Mouse (Mus musculus) cerebellum, adult 11 months (tissue): ENCODE data around the gene Tpd52l1.
"Not testable (repeated sequence)": the region's sequence is repeated elsewhere in the genome, so short reads cannot be mapped to it uniquely, and the experiment has no call there.

Source experiments
- DNase-seq: peaks from one replicate; pipeline ENCODE4 v3.0.0; 2022

Tpd52l1 gene

GRCm38 (mm10) chr10:31445291-31446124, at the start of gene Tpd52l1:
TSS of gene Tpd52l1 (minus strand) at chr10:31445958.
- DNase-seq, result peak; percentile 52

GRCm38 (mm10) chr10:31494296-31494695, 48.5 kb upstream of the Tpd52l1 start:
- DNase-seq, result no peak

DNA sequence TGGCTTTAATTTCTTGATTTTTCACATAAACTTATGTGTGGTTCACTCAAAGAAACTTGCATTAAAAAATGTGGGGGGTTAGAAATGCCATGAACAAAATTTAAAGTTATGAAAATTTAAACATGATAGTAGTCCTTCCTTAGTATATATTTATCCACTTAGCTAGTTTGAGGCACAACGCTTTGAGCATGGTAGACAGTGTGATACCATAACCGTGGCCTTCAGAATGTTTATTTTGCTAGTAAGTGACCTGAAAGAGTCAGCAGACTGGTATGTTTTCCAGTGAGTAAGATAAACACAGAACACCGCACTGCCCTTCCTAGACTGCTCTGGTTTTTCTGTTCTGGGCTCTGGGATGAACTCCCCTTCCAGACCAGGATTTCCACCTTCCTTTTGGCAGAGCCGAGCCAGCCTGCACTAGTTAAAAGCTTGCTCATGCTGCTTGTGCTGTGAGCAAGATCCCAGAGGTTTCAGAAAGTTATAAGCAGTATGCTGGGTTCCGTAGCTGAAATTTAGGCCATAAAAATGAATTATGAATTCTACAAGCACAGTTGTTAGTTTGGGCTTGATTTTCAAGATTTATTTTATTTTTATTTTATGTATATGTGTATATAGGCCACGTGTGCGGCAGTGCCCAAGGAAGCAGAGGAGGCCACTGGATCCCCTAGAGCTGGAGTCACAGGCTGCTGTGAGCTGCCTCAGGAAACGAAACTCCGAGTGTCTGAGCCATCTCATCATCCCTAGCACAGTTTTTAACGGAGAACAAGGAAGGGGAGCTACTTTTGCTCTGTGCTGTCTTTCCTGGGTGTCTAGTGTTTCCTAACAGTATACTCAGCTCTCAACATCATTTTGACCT, 21.5 kb upstream of the Tpd52l1 start:
- DNase-seq, result no peak

DNA sequence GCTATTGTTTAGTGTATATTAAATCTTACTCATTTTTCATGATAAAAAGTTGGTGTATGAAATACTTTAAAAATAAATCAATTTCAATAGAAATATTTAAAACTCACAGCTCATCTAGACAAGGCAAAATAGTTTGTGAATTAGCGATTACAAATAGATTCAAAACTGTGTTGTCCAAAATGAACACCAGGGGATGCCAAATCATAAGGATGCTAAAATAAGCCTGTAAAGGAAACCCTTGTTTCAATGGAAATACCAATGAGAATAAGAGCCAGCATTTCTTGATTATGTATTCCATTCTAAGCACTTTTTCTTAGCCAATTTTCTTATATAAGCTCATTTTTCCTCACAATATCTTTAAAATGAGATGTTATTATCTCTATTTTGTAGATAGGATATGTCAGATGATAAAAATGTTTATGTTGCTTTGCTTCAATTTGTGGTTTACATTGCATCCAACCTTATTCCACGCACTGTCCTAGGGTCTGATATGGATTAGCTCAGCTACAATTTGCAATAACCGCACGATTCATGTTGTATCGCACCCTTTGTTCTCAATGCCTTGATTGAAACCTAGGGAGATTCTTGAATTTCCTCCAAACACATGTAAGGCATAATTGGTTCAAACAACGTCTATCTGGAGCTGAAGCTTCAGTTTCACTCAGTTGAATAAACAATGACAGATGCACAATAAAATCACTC, 20.2 kb upstream of the Tpd52l1 start:
- DNase-seq, result no peak

GRCm38 (mm10) chr10:31465424-31465823, 19.7 kb upstream of the Tpd52l1 start:
- no peak for DNase-seq

- no peak for DNase-seq
Observed at GRCm38 (mm10) chr10:31463044-31463443, 17.3 kb upstream of the Tpd52l1 start.

GRCm38 (mm10) chr10:31456806-31457205, 11.0 kb upstream of the Tpd52l1 start:
- no peak for DNase-seq

DNA sequence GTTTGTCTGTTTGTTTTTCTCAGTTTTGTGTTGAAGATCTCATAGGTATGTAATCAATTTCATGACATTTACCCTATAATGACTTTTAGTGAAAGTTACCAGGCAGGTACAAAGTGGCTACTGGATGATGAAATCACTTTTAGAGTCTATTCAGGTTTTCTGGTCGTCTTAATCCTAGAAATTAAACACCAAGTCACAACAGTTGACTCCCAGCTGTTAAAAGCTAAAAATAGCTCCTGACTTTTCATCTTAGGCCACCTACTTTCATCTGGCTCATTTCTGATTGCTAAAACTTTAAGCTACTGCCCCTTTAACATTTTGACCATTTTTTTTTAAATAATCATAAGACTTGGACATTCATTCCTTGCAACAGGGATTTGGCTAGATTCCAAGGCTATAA, 1.3 kb upstream of the Tpd52l1 start:
- no peak for DNase-seq

DNA sequence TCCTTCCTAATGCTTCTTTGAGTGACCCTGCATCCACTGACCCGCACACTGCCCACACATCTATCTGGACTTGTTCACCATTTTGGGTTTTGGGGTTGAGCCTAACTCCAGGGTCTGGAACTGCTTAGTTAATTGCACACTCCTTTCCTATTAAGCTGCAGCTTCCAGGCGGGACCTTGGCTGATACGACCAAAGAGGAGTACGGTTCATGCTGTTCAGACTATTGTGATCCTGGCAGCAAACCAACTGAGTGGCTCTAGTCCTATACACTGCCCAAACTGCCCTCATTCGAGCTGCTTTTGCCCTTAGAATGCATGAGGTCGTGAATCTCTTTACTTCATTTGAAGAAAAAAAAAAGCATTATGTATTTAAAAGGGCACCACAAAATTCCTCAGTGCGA, 1.6 kb downstream of the Tpd52l1 start:
- DNase-seq, result no peak

- no peak for DNase-seq
Observed at GRCm38 (mm10) chr10:31441491-31441890, 4.3 kb downstream of the Tpd52l1 start.

DNA sequence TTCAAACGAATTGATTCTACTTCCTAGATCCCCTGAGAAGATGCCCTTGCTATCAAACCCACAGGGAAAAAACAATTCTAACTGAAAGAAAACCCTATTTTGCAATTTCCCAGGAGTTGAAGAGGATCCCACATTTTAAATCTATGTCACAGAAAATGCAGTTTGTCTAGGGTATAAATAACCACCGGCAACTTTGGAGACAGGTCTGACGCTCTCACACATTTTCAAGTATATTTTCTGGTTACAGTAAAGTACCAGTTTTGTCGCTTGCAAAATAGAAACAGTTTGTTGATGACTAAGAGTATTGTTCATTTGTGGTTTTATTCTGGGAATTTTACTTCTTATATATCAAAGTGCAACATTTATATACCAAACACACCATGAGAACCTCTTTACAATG, 9.7 kb downstream of the Tpd52l1 start:
- no peak for DNase-seq

GRCm38 (mm10) chr10:31417956-31418355, 27.8 kb downstream of the Tpd52l1 start:
- DNase-seq, result no peak

DNA sequence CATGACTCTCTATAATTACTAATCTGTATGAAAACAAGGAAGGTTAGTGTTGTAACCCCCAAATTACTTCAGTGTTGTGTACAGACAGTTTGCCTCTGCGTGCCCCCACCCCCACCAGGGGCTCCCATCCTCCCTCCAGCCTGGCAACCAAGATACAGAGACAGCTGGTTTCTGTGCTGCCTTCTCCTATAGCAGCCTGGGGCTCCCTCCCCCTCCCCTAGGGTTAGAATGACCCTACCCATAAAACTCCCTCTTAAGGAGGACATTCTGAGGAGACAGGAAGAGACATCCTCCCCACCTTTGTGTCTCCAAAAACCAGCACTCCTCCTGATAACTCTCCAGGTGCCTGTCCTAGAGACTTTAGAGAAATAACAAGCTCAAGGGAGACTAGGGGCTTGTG, 52.8 kb downstream of the Tpd52l1 start:
- DNase-seq, result no peak

DNA sequence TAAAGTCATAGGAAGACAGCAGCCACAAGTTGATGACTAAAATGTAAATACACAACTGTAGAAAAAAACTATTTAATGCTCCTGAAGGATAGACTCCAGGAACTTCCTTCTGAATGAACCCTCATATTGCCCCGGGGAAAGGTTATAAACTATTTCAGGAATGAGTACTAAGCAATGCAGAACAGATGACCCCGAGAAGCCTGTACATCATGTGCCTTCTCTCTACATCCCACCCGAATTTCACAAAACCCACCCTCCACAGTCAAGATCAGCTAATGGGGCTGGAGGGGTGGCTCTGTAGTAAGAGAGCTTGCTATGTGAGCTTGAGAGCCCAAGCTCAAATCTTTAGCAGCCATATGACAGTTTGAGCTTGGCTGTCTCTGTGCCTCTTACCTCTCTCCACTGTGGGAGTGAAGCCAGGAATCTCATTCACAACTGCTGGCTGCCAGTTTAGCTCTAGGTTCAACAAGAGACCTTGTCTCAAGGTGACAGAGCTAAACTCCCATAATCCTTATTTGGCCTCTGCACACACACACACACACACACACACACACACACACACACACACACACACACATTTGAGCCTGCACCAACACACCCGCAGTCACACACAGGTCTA, 54.9 kb downstream of the Tpd52l1 start:
- DNase-seq, result no peak

DNA sequence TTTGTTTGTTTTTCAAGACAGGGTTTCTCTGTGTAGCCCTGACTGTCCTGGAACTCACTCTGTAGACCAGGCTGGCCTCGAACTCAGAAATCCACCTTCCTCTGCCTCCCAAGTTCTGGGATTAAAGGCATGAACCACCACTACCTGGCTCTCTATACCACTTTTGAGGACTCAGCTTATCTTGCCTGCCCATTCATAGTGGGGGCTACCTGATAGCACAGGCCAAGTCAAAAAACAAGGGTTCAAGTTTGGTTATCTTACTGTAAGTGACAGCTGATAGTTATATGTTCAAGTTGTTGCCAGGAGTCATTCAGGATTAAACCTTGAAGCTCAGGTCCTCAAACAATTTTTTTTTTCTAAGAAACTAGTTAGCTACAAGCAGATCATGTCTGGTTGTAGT, 57.2 kb downstream of the Tpd52l1 start:
- DNase-seq, result not testable (repeated sequence)

DNA sequence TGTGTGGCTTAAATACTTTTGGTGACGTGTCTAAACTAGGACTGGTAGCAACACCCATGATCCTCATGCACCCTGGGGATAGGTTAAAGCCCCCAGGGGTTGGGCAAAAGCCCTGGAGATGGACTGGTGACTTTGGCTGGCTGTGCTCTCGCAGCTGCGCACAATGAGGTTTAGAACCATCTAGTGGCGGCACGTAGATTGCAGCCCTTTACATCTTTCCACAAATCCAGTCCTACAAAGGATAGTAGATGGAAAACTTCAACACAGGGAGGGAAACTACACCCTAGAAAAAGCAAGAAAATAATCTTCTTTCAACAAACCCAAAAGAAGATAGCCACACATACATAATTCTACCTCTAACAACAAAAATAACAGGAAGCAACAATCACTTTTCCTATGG, 75.6 kb downstream of the Tpd52l1 start:
- DNase-seq, result not testable (repeated sequence)

DNA sequence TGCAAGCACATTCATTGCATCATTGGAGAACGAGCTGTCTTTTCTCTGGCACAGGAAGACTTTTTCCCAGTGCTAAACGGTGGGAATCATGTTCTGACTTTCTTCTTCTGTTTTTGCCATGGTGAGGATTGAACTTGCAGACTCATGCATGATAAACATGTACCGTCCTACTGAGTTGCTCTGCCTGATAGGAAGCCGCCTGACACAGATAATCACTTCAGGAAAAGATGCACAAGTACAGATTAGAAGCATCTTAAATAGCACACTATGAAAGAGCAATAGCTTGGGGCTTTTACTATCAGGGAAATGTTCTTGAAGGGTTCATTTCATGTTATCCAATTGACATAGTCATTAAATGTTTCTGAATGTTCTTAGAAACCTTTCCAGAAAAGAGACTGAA, 86.0 kb downstream of the Tpd52l1 start:
- DNase-seq, result no peak

DNA sequence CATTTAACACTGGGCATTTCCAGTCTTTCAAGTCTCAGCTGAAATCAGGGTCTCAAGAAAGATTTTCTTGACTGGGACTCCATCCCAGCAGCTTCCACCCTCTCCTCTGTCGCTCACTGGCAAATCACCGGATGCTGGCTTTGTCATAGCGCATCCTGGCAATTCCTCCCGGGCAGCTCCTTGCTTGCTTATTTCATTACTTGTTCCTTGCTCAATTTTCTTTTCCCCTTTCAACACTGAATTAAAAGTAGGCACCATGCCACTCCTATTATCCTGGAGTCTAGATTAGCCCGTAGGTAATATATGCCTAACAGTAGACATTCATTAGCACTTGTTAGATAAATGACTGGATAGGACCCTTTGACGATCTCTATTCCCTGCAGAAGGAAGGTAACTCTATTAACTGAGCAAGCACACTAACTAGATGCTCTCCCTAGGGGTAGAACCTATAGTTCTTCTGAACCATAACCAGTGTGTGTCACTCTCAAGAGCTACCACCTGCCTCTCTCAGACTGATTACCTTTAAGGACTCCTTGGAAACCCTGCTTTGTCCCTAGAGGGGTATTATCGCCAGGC, 90.8 kb downstream of the Tpd52l1 start:
- no peak for DNase-seq

GRCm38 (mm10) chr10:31354141-31354540, 91.6 kb downstream of the Tpd52l1 start:
- DNase-seq, result no peak

DNA sequence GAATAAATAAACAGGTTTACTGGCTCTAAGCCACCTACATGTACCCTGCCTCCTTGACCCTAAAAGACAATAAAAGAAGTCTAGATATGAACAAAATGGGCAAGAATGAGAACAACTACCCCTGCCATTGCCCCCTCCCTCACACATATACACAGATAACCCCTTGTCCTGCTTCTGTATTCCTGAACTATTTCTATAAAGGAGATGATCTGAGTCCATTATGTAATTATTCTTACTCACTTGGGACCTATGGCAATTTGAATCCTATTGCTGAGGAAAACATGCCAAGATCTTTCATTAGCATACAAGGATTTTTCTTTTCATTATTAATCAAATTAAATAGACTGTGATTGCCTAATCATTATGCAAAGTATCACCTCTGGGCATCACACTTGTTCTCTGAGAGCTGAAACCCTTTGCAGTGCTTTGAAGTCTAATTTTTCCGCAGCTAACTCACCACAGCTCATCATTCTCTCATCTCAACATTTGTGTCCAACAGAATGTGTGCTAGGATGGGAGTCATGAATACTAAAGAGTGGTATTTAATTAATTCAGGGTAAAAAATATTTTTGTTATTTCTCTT, 92.8 kb downstream of the Tpd52l1 start:
- DNase-seq, result no peak

GRCm38 (mm10) chr10:31351056-31351455, 94.7 kb downstream of the Tpd52l1 start:
- DNase-seq, result no peak

GRCm38 (mm10) chr10:31346401-31346800, 99.4 kb downstream of the Tpd52l1 start:
- DNase-seq, result no peak
